Mouse (Mus musculus): Measurements from ENCODE around the gene Dnajc3. TPM values are rescaled to one million over a fixed set of nuclear protein-coding genes. Genes with fewer than 3 reads are reported as not detected.

Gene Dnajc3
- 1.1 and 4.6 TPM in 2 replicates for polyA plus RNA-seq (2012; ENCODE audit: low replicate concordance)

DNA sequence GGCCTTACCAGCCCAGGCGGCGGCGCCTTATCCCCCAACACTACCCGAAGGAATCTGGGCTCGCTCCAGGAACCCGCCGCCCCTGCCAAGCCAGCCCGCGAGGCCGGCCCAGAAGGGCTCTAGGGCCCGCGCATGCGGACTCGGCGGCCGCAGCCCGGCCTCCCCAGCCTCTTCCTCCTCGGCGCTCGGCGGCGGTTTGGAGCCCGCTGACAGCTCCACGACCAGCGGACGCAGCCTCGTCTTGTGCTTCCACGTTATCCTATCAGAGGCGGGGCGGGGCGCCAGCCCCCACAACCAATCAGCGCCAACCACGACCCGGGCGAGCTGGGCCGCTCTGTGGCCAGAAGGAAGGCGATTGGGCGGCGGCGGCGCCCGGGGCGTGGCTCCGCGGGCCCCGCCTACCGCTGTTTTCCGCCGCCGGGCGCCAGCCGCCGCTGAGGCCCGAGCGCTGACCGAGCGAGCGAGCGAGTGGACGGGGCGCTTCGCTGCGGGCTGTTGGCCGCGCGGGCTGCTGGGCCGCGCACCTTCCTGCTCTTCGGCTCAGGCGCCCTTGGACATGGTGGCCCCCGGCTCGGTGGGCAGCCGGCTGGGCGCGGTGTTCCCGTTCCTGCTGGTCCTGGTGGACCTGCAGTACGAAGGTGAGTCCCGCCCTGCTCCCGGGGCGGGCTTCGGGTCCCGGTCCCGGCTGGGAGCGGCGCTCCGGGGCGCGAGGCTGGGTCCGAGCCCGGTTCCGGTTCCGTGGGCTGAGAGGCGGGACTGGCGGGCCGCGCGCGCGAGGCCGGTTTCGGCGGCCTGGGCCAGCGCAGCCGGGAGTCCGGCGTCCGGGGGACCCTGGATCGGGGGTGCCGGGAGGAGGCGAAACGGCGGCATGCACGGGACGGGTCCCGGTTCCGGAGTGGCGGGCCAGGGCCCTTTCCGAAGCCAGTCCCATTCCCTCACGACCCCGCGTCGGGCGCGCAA, at the start of gene Dnajc3:
Dnajc3 (plus strand) TSS at position 444 of the 960 bp plus-strand sequence.

DNA sequence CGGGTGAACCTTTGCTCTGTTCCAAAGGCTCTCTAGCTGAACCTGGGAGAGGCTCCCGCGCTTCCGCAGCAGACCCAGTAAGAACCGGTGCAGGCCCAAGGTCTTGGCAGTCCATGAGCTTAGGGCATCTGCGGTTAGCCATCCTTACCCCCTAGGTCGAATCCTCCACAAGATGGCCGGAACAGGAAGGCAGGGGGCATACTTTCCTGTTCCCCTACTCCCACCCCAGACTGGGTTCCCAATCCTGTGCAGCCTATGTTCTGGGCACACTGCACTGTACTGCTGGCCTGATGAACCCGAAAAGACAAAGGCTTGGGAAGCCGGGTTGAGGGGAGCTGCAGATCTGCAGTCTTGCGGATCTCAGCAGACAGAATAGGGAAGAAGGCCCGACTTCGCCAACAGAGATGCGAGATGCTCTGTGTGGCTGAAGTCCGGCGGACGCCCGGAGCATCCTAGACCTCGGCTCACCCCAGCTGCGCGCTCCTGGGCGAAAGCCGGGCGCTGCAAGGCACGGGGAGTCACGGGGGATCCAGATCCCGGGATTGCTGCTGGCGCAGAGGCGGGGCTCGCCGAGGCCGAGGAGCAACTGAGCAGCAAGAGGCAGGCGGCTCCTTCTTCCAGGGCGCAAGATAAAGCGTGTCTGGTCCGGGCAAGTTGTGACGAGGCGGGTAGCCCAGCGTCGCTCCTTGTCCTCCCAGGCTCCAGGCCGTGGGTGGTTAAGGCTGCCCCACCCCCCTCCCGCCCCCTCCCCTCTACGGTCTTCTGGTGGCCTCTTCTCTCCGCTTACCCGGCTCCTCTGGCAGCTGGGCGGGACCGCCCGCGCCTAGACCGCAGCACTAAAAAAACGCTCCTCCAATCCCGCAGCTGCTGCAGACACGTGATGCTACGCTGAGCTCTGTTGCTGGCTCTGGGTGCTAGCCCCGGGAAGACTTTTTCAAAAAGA, 12.8 kb upstream of the Dnajc3 start, which contains the start of gene Dzip1:
Dzip1 (minus strand) TSS at position 788 of the 943 bp plus-strand sequence.

Other genes with a start within 250 kb of the Dnajc3 start
- 6.4 and 9.3 TPM in 2 replicates for gene Abcc4, start 231.8 kb upstream of the Dnajc3 start, polyA plus RNA-seq (2012; ENCODE audit: low replicate concordance)
- not detected in 2 replicates for gene Cldn10, start 150.1 kb upstream of the Dnajc3 start, polyA plus RNA-seq (2012; ENCODE audit: low replicate concordance)
- gene Dzip1, start 12.5 kb upstream of the Dnajc3 start, polyA plus RNA-seq (2012; ENCODE audit: low replicate concordance): 1.0 and 1.8 TPM in 2 replicates
- gene Uggt2, start 161.5 kb downstream of the Dnajc3 start, polyA plus RNA-seq (2012; ENCODE audit: low replicate concordance): not detected in 2 replicates
- gene Hs6st3, start 200.4 kb downstream of the Dnajc3 start, polyA plus RNA-seq (2012; ENCODE audit: low replicate concordance): not detected in 2 replicates